Mouse (Mus musculus) embryonic facial prominence, embryonic 15.5 days (tissue): ENCODE measurements at regions not wholly inside any gene's neighbourhood (a gene's known extent, or its start where the extent isn't known, plus 50 kb on each side); places are given as distances from the start of the nearest gene placed in this dataset.

Experiments used
- ATAC-seq: fragments of 200-750 bp; cut with Nextera tagmentation; 2 replicates; pipeline ENCODE4 v1.8.0; 2017; ENCODE audit warnings: low read depth, moderate TSS enrichment; ENCODE audit not compliant: insufficient number of reproducible peaks, low FRiP score, low TSS enrichment
- H3K27ac ChIP-seq: fragments of 300-500 bp; sonication (generic); replicated peaks from 2 replicates; pipeline ENCODE4 v1.5.1; 2015; ENCODE audit warnings: mild to moderate bottlenecking, inconsistent platforms
- H3K27me3 ChIP-seq: fragments of 300-500 bp; sonication (generic); 2 replicates; pipeline ENCODE4 v1.6.1; 2015; ENCODE audit warnings: inconsistent platforms
- H3K36me3 ChIP-seq: fragments of 300-500 bp; sonication (generic); 2 replicates; pipeline ENCODE4 v1.6.1; 2015; ENCODE audit warnings: mild to moderate bottlenecking, inconsistent platforms
- H3K4me1 ChIP-seq: fragments of 300-500 bp; sonication (generic); 2 replicates; pipeline ENCODE4 v1.6.1; 2015; ENCODE audit warnings: inconsistent platforms
- H3K4me2 ChIP-seq: fragments of 300-500 bp; sonication (generic); replicated peaks from 2 replicates; pipeline ENCODE4 v1.6.1; 2015; ENCODE audit warnings: mild to moderate bottlenecking, inconsistent platforms
- H3K4me3 ChIP-seq: fragments of 300-500 bp; sonication (generic); replicated peaks from 2 replicates; pipeline ENCODE4 v1.5.1; 2015; ENCODE audit warnings: mild to moderate bottlenecking, inconsistent platforms
- H3K9ac ChIP-seq: fragments of 300-500 bp; sonication (generic); 2 replicates; pipeline ENCODE4 v1.6.1; 2015; ENCODE audit warnings: inconsistent platforms
- H3K9me3 ChIP-seq: fragments of 300-500 bp; sonication (generic); replicated peaks from 2 replicates; pipeline ENCODE4 v1.6.1; 2016; ENCODE audit warnings: inconsistent platforms
- WGBS: fragments of 180-500 bp; shearing (Covaris S2); methylation state at CpG from one replicate; pipeline ENCODE4 v1.1.7; 2015; 5-methylcytosine and 5-hydroxymethylcytosine counted together

- 37% methylated on average over 8 of the region's 8 CpGs for WGBS
- Histone ChIP-seq H3K4me1 (peaks cover 39% of the 10 kb centered on the region), H3K36me3 (no peaks in the 10 kb centered on the region), H3K9ac (no peak overlapping the region), H3K4me2 (0 out of 2 replicates have a peak overlapping the region, but pooled peaks have one; percentile 19), H3K9me3 (no peaks in the 10 kb centered on the region), H3K27ac (peak overlapping the region; percentile 77), H3K27me3 (0 out of 2 replicates have a peak, but pooled peaks cover 3% of the 10 kb centered on the region), H3K4me3 (no peak overlapping the region)
- no peak for ATAC-seq
Measured at GRCm38 (mm10) chr8:35235815-35236509, 529.6 kb upstream of the Gm19410 start.

- H3K27me3 ChIP-seq = no peaks in the 10 kb centered on the region
- no peaks in the 10 kb centered on the region for H3K36me3 ChIP-seq
- H3K4me1 ChIP-seq = peaks cover 39% of the 10 kb centered on the region
- peak; percentile 12; the same call in 1 of the 2 replicates for ATAC-seq
- H3K9ac ChIP-seq = no peak overlapping the region
- H3K4me2 ChIP-seq = peak overlapping the region; percentile 31; the same call in 1 of the 2 replicates
- H3K9me3 ChIP-seq = no peaks in the 10 kb centered on the region
- H3K4me3 ChIP-seq = peak overlapping the region; percentile 4; the same call in 1 of the 2 replicates
- H3K27ac ChIP-seq = peak overlapping the region; percentile 63
- 41% methylated on average over 6 of the region's 6 CpGs for WGBS
Measured at GRCm38 (mm10) chr8:35237279-35237678, 528.3 kb upstream of the Gm19410 start.

- 73% methylated on average over 6 of the region's 6 CpGs for WGBS
- Histone ChIP-seq H3K4me3 (no peak overlapping the region), H3K27ac (no peak overlapping the region), H3K9ac (no peak overlapping the region), H3K27me3 (no peaks in the 10 kb centered on the region), H3K4me1 (peaks cover 10% of the 10 kb centered on the region; the same call in 1 of the 2 replicates), H3K9me3 (no peaks in the 10 kb centered on the region), H3K36me3 (no peaks in the 10 kb centered on the region), H3K4me2 (no peak overlapping the region)
- no peak for ATAC-seq
Measured at GRCm38 (mm10) chr8:35240884-35241283, 524.7 kb upstream of the Gm19410 start.

- H3K4me1 ChIP-seq = no peaks in the 10 kb centered on the region
- no peak overlapping the region for H3K9ac ChIP-seq
- 30% methylated on average over 11 of the region's 11 CpGs for WGBS
- no peaks in the 10 kb centered on the region for H3K9me3 ChIP-seq
- no peak overlapping the region for H3K4me3 ChIP-seq
- H3K27ac ChIP-seq = no peak overlapping the region
- ATAC-seq = no peak
- no peak overlapping the region for H3K4me2 ChIP-seq
- H3K36me3 ChIP-seq = no peaks in the 10 kb centered on the region
- H3K27me3 ChIP-seq = no peaks in the 10 kb centered on the region
Measured at GRCm38 (mm10) chr8:35243555-35243954, 522.0 kb upstream of the Gm19410 start.

GRCm38 (mm10) chr8:35249747-35250375 lies 515.7 kb upstream of the Gm19410 start:
- H3K36me3 ChIP-seq = no peaks in the 10 kb centered on the region
- 83% methylated on average over 7 of the region's 7 CpGs for WGBS
- H3K27ac ChIP-seq = no peak overlapping the region
- no peaks in the 10 kb centered on the region for H3K4me1 ChIP-seq
- no peak overlapping the region for H3K4me2 ChIP-seq
- H3K27me3 ChIP-seq = no peaks in the 10 kb centered on the region
- H3K4me3 ChIP-seq = no peak overlapping the region
- no peaks in the 10 kb centered on the region for H3K9me3 ChIP-seq
- no peak for ATAC-seq
- H3K9ac ChIP-seq = no peak overlapping the region

GRCm38 (mm10) chr8:35250641-35251040 lies 514.9 kb upstream of the Gm19410 start:
- Histone ChIP-seq H3K36me3 (no peaks in the 10 kb centered on the region), H3K9ac (no peak overlapping the region), H3K27me3 (no peaks in the 10 kb centered on the region), H3K27ac (no peak overlapping the region), H3K4me2 (no peak overlapping the region), H3K4me3 (no peak overlapping the region), H3K4me1 (no peaks in the 10 kb centered on the region), H3K9me3 (no peaks in the 10 kb centered on the region)
- no peak for ATAC-seq
- 57% methylated on average over 4 of the region's 4 CpGs for WGBS

GRCm38 (mm10) chr8:35253946-35254345 lies 511.6 kb upstream of the Gm19410 start:
- Histone ChIP-seq H3K9me3 (no peaks in the 10 kb centered on the region), H3K4me2 (no peak overlapping the region), H3K27ac (no peak overlapping the region), H3K4me3 (no peak overlapping the region), H3K36me3 (no peaks in the 10 kb centered on the region), H3K4me1 (no peaks in the 10 kb centered on the region), H3K9ac (no peak overlapping the region), H3K27me3 (no peaks in the 10 kb centered on the region)
- ATAC-seq = no peak
- WGBS = 92% methylated on average over 4 of the region's 4 CpGs

- H3K4me1 ChIP-seq = no peaks in the 10 kb centered on the region
- H3K9me3 ChIP-seq = no peaks in the 10 kb centered on the region
- ATAC-seq = no peak
- H3K4me3 ChIP-seq = no peak overlapping the region
- no peaks in the 10 kb centered on the region for H3K27me3 ChIP-seq
- H3K4me2 ChIP-seq = no peak overlapping the region
- H3K27ac ChIP-seq = no peak overlapping the region
- WGBS = 85% methylated on average over 2 of the region's 2 CpGs
- no peak overlapping the region for H3K9ac ChIP-seq
- H3K36me3 ChIP-seq = no peaks in the 10 kb centered on the region
Measured at GRCm38 (mm10) chr8:35255327-35255726, 510.3 kb upstream of the Gm19410 start.

GRCm38 (mm10) chr8:35256958-35257357 lies 508.6 kb upstream of the Gm19410 start:
- Histone ChIP-seq H3K4me2 (no peak overlapping the region), H3K9ac (no peak overlapping the region), H3K4me1 (no peaks in the 10 kb centered on the region), H3K9me3 (no peaks in the 10 kb centered on the region), H3K36me3 (no peaks in the 10 kb centered on the region), H3K4me3 (no peak overlapping the region), H3K27me3 (no peaks in the 10 kb centered on the region), H3K27ac (no peak overlapping the region)
- no peak for ATAC-seq
- 37% methylated on average over 4 of the region's 4 CpGs for WGBS

GRCm38 (mm10) chr8:35268221-35268620 lies 497.4 kb upstream of the Gm19410 start:
- 43% methylated on average over 5 of the region's 5 CpGs for WGBS
- Histone ChIP-seq H3K27me3 (no peaks in the 10 kb centered on the region), H3K4me2 (no peak overlapping the region), H3K9me3 (no peaks in the 10 kb centered on the region), H3K4me3 (no peak overlapping the region), H3K27ac (peak overlapping the region; percentile 53; the same call in 1 of the 2 replicates), H3K9ac (no peak overlapping the region), H3K4me1 (0 out of 2 replicates have a peak, but pooled peaks cover 3% of the 10 kb centered on the region), H3K36me3 (no peaks in the 10 kb centered on the region)
- peak; percentile 84 for ATAC-seq

- H3K9ac ChIP-seq = no peak overlapping the region
- no peaks in the 10 kb centered on the region for H3K27me3 ChIP-seq
- 0 out of 2 replicates have a peak, but pooled peaks cover 3% of the 10 kb centered on the region for H3K4me1 ChIP-seq
- H3K4me3 ChIP-seq = no peak overlapping the region
- WGBS = 95% methylated on average over 2 of the region's 2 CpGs
- H3K27ac ChIP-seq = 0 out of 2 replicates have a peak overlapping the region, but pooled peaks have one; percentile 53
- no peak overlapping the region for H3K4me2 ChIP-seq
- no peak for ATAC-seq
- H3K9me3 ChIP-seq = no peaks in the 10 kb centered on the region
- no peaks in the 10 kb centered on the region for H3K36me3 ChIP-seq
Measured at GRCm38 (mm10) chr8:35268986-35269385, 496.6 kb upstream of the Gm19410 start.
